Mouse (Mus musculus) heart, embryonic 15.5 days (tissue): ENCODE data around the gene Gtf3c6. TPM values are rescaled to one million over a fixed set of nuclear protein-coding genes. Genes with fewer than 3 reads are reported as not detected.

Experiments
- ATAC-seq: fragments of 200-750 bp; cut with Nextera tagmentation; replicated peaks from 2 replicates; pipeline ENCODE4 v1.8.0; 2017; ENCODE audit warnings: low read depth, moderate TSS enrichment; ENCODE audit not compliant: insufficient number of reproducible peaks, insufficient read depth, low FRiP score
- H3K27ac ChIP-seq: fragments of 300-500 bp; sonication (generic); 2 replicates; pipeline ENCODE4 v1.5.1; 2015; ENCODE audit warnings: mild to moderate bottlenecking, inconsistent platforms
- H3K27me3 ChIP-seq: fragments of 300-500 bp; sonication (generic); 2 replicates; pipeline ENCODE4 v1.6.1; 2015; ENCODE audit warnings: inconsistent platforms
- H3K36me3 ChIP-seq: fragments of 300-500 bp; sonication (generic); 2 replicates; pipeline ENCODE4 v1.6.1; 2015; ENCODE audit warnings: mild to moderate bottlenecking, inconsistent platforms
- H3K4me1 ChIP-seq: fragments of 300-500 bp; sonication (generic); replicated peaks from 2 replicates; pipeline ENCODE4 v1.6.1; 2015; ENCODE audit warnings: inconsistent platforms
- H3K4me2 ChIP-seq: fragments of 300-500 bp; sonication (generic); 2 replicates; pipeline ENCODE4 v1.6.1; 2015; ENCODE audit warnings: inconsistent platforms, mild to moderate bottlenecking, moderate library complexity
- H3K4me3 ChIP-seq: fragments of 300-500 bp; sonication (generic); 2 replicates; pipeline ENCODE4 v1.5.1; 2015; ENCODE audit warnings: mild to moderate bottlenecking, inconsistent platforms
- H3K9ac ChIP-seq: fragments of 300-500 bp; sonication (generic); 2 replicates; pipeline ENCODE4 v1.6.1; 2015; ENCODE audit warnings: mild to moderate bottlenecking, inconsistent platforms
- H3K9me3 ChIP-seq: fragments of 300-500 bp; sonication (generic); replicated peaks from 2 replicates; pipeline ENCODE4 v1.6.1; 2016; ENCODE audit warnings: inconsistent platforms
- WGBS: fragments of 180-500 bp; shearing (Covaris S2); methylation state at CpG from one replicate; pipeline ENCODE4 v1.1.7; 2015; ENCODE audit warnings: mixed read lengths; 5-methylcytosine and 5-hydroxymethylcytosine counted together
- polyA plus RNA-seq: library from polyadenylated mRNA; unstranded; fragments of >200 nt; fragmentation: Nextera tagmentation; extraction: Ambion mirVana; gene quantifications from 2 replicates; pipeline ENCODE4 v1.2.1, GENCODE M21; 2015

Gene Gtf3c6
- polyA plus RNA-seq, 1 experiment from 2014 or later = 65.9 TPM

GRCm38 (mm10) chr10:40283636-40284035, 25.7 kb upstream of the Gtf3c6 start:
- no peak for ATAC-seq
- H3K4me1 ChIP-seq = no peaks in the 10 kb centered on the region
- H3K27me3 ChIP-seq = no peaks in the 10 kb centered on the region
- WGBS = 95% methylated on average over 9 of the region's 9 CpGs
- no peak overlapping the region for H3K27ac ChIP-seq
- no peaks in the 10 kb centered on the region for H3K9me3 ChIP-seq
- H3K4me2 ChIP-seq = no peak overlapping the region
- peaks cover 14% of the 10 kb centered on the region; the same call in 1 of the 2 replicates for H3K36me3 ChIP-seq
- H3K9ac ChIP-seq = no peak overlapping the region
- H3K4me3 ChIP-seq = no peak overlapping the region

DNA sequence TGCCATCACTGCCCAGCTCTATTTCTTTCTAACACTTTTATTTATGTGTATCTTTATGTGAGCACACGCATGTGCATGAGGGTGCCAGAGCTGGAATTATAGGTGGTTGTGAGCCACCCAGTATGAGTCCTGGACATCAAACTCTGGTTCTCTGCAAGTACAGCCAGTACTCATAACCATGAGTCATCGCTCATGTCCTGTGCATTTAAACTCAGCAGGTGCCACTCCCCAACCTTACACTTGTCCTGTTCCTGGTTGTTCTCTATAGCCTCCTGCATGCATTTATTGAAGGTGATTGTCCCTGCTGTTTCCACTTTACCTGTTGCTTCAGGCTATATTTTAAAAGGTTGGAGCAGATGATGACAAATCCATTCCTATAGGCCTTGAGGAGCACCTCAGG, 23.7 kb upstream of the Gtf3c6 start:
- H3K36me3 ChIP-seq = peaks cover 9% of the 10 kb centered on the region; the same call in 1 of the 2 replicates
- no peaks in the 10 kb centered on the region for H3K27me3 ChIP-seq
- no peak overlapping the region for H3K9ac ChIP-seq
- no peaks in the 10 kb centered on the region for H3K4me1 ChIP-seq
- ATAC-seq = no peak
- no peak overlapping the region for H3K4me2 ChIP-seq
- no peak overlapping the region for H3K27ac ChIP-seq
- WGBS = 90% methylated on average over 2 of the region's 2 CpGs
- H3K4me3 ChIP-seq = no peak overlapping the region
- no peaks in the 10 kb centered on the region for H3K9me3 ChIP-seq

- Histone ChIP-seq H3K27me3 (no peaks in the 10 kb centered on the region), H3K4me1 (0 out of 2 replicates have a peak, but pooled peaks cover 3% of the 10 kb centered on the region), H3K9ac (no peak overlapping the region), H3K27ac (no peak overlapping the region), H3K4me3 (no peak overlapping the region), H3K4me2 (no peak overlapping the region), H3K36me3 (no peaks in the 10 kb centered on the region), H3K9me3 (no peaks in the 10 kb centered on the region)
- ATAC-seq = no peak
- WGBS = 51% methylated on average over 5 of the region's 5 CpGs
Measured at GRCm38 (mm10) chr10:40278317-40278716, 20.4 kb upstream of the Gtf3c6 start.

GRCm38 (mm10) chr10:40275991-40276390, 18.1 kb upstream of the Gtf3c6 start:
- no peak overlapping the region for H3K27ac ChIP-seq
- 0 out of 2 replicates have a peak, but pooled peaks cover 3% of the 10 kb centered on the region for H3K4me1 ChIP-seq
- ATAC-seq = no peak
- no peaks in the 10 kb centered on the region for H3K9me3 ChIP-seq
- no peaks in the 10 kb centered on the region for H3K36me3 ChIP-seq
- H3K4me2 ChIP-seq = no peak overlapping the region
- no peak overlapping the region for H3K4me3 ChIP-seq
- no peak overlapping the region for H3K9ac ChIP-seq
- 46% methylated on average over 7 of the region's 7 CpGs for WGBS
- H3K27me3 ChIP-seq = no peaks in the 10 kb centered on the region

DNA sequence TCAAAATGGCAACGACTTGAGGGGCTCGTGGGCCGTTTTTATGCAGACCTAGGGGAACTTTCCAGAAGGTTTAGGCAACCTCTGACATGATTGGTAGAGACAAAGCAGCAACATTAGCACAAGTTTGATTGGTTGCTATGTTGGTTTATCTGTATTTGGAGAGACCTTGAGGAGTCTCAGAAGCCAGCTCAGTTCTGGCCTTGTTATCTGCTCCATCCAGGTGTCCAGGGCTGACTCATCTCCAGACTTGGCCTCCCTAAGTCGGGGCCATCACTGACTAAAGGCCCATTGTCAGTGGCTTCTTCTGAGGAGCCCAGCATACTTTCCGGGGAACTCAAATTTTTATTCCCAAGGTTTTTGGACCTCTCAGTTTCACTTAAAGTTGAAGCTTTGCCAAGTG, 16.0 kb upstream of the Gtf3c6 start:
- Histone ChIP-seq H3K4me2 (no peak overlapping the region), H3K9ac (no peak overlapping the region), H3K9me3 (no peaks in the 10 kb centered on the region), H3K27ac (no peak overlapping the region), H3K27me3 (no peaks in the 10 kb centered on the region), H3K4me3 (no peak overlapping the region), H3K4me1 (0 out of 2 replicates have a peak, but pooled peaks cover 3% of the 10 kb centered on the region), H3K36me3 (no peaks in the 10 kb centered on the region)
- WGBS = 81% methylated on average over 5 of the region's 5 CpGs
- ATAC-seq = no peak

- Histone ChIP-seq H3K27me3 (no peaks in the 10 kb centered on the region), H3K36me3 (no peaks in the 10 kb centered on the region), H3K27ac (no peak overlapping the region), H3K4me2 (no peak overlapping the region), H3K9ac (no peak overlapping the region), H3K9me3 (no peaks in the 10 kb centered on the region), H3K4me1 (0 out of 2 replicates have a peak, but pooled peaks cover 3% of the 10 kb centered on the region), H3K4me3 (no peak overlapping the region)
- WGBS = 89% methylated on average over 3 of the region's 3 CpGs
- no peak for ATAC-seq
Measured at GRCm38 (mm10) chr10:40271216-40271615, 13.3 kb upstream of the Gtf3c6 start.

- Histone ChIP-seq H3K9me3 (no peaks in the 10 kb centered on the region), H3K9ac (no peak overlapping the region), H3K36me3 (no peaks in the 10 kb centered on the region), H3K4me1 (no peaks in the 10 kb centered on the region), H3K27me3 (no peaks in the 10 kb centered on the region), H3K4me3 (no peak overlapping the region), H3K27ac (no peak overlapping the region), H3K4me2 (no peak overlapping the region)
- WGBS = 82% methylated on average over 3 of the region's 3 CpGs
- ATAC-seq = no peak
Measured at GRCm38 (mm10) chr10:40264920-40265319, 7.0 kb upstream of the Gtf3c6 start.

GRCm38 (mm10) chr10:40263691-40264090, 5.8 kb upstream of the Gtf3c6 start:
- Histone ChIP-seq H3K4me2 (no peak overlapping the region), H3K27me3 (no peaks in the 10 kb centered on the region), H3K9ac (no peak overlapping the region), H3K9me3 (no peaks in the 10 kb centered on the region), H3K4me3 (no peak overlapping the region), H3K36me3 (no peaks in the 10 kb centered on the region), H3K4me1 (0 out of 2 replicates have a peak, but pooled peaks cover 9% of the 10 kb centered on the region), H3K27ac (no peak overlapping the region)
- WGBS = 74% methylated on average over 4 of the region's 4 CpGs
- ATAC-seq = no peak

DNA sequence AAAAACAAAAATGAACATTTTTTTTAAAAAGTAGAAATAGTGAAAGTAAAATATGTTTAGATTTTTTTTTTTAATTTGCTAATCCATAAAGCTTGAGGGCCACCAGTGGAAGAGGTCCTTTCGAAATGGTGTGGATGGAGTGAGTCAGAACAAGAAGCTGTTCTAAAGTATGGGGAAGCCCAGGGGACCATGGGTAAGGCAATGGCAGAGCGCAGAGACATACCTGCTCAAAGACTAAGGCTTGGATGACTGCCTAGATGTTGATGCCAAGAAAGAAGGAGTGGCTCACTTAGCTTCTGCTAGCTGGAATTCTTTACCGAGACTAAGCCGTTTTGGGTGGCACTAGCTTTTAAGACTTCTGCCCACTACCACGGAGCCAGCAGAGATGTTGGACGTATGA, 4.3 kb upstream of the Gtf3c6 start:
- Histone ChIP-seq H3K27me3 (no peaks in the 10 kb centered on the region), H3K9me3 (no peaks in the 10 kb centered on the region), H3K4me1 (0 out of 2 replicates have a peak, but pooled peaks cover 10% of the 10 kb centered on the region), H3K9ac (no peak overlapping the region), H3K4me2 (no peak overlapping the region), H3K36me3 (no peaks in the 10 kb centered on the region), H3K27ac (no peak overlapping the region), H3K4me3 (no peak overlapping the region)
- no peak for ATAC-seq
- 87% methylated on average over 6 of the region's 6 CpGs for WGBS

- Histone ChIP-seq H3K9me3 (no peaks in the 10 kb centered on the region), H3K9ac (no peak overlapping the region), H3K27ac (no peak overlapping the region), H3K4me2 (no peak overlapping the region), H3K36me3 (no peaks in the 10 kb centered on the region), H3K4me3 (no peak overlapping the region), H3K27me3 (no peaks in the 10 kb centered on the region), H3K4me1 (peaks cover 18% of the 10 kb centered on the region)
- ATAC-seq = no peak
- WGBS = 53% methylated on average over 5 of the region's 5 CpGs
Measured at GRCm38 (mm10) chr10:40260305-40260704, 2.4 kb upstream of the Gtf3c6 start.

GRCm38 (mm10) chr10:40259542-40259941, 1.6 kb upstream of the Gtf3c6 start:
- Histone ChIP-seq H3K4me1 (peaks cover 18% of the 10 kb centered on the region), H3K4me3 (no peak overlapping the region), H3K36me3 (no peaks in the 10 kb centered on the region), H3K27ac (no peak overlapping the region), H3K27me3 (no peaks in the 10 kb centered on the region), H3K9ac (no peak overlapping the region), H3K4me2 (peak overlapping the region; percentile 65; the same call in 1 of the 2 replicates), H3K9me3 (no peaks in the 10 kb centered on the region)
- no peak for ATAC-seq
- WGBS = 11% methylated on average over 8 of the region's 8 CpGs

- Histone ChIP-seq H3K4me2 (peak overlapping the region; percentile 65), H3K27ac (peak overlapping the region; percentile 87), H3K4me1 (peaks cover 18% of the 10 kb centered on the region), H3K9me3 (no peaks in the 10 kb centered on the region), H3K4me3 (peak overlapping the region; percentile 82), H3K27me3 (no peaks in the 10 kb centered on the region), H3K9ac (peak overlapping the region; percentile 44; the same call in 1 of the 2 replicates), H3K36me3 (peaks cover 4% of the 10 kb centered on the region; the same call in 1 of the 2 replicates)
- no peak for ATAC-seq
- WGBS = 3% methylated on average over 5 of the region's 5 CpGs
Measured at GRCm38 (mm10) chr10:40258976-40259375, 1.1 kb upstream of the Gtf3c6 start.
